In genomic region chr3:121221987-121222386, GRCm38 (mm10) we compare ENCODE assay signal across 24 mouse cellular contexts. TPM values are rescaled to one million over a fixed set of nuclear protein-coding genes. Genes with fewer than 3 reads are reported as not detected.
DNase-seq lines count a peak whose midpoint lies in the region; ATAC-seq and TF ChIP-seq lines count a peak whose summit lies in the region.
"Had no signal": no experiment of that assay in that cellular context is flagged by ENCODE, and none has a peak within 500 bp of the region (broad histone marks: within the 10 kb centered on the region; RNA-seq: fewer than 3 reads in every experiment).

No protein-coding gene starts in this region.

- ATAC-seq in heart, embryonic 11.5 days (replicated peaks; ENCODE audit: insufficient number of reproducible peaks, low FRiP score, low TSS enrichment), result 0 out of 2 replicates have a peak, but pooled peaks have one; percentile 18
- peak; percentile 65; the same call in 1 of the 2 replicates for ATAC-seq in liver, embryonic 14.5 days (ENCODE audit: insufficient read depth)
- ATAC-seq in intestine, embryonic 15.5 days, result no peak
- no peak for ATAC-seq in intestine, postnatal 0 days
- ATAC-seq: activated CD4-positive, CD25-positive, alpha-beta regulatory T cell, adult 4 months; forebrain, postnatal 0 days; lung, postnatal 0 days; Patski had no signal

- H3K27ac ChIP-seq in heart, embryonic 11.5 days (ENCODE audit: low read depth, low read length), result no peak overlapping the region
- H3K27ac ChIP-seq in embryonic fibroblast, embryonic 13.5 days (ENCODE audit: insufficient read depth, low read length), result peak overlapping the region; percentile 43; the same call in 1 of the 2 replicates
- H3K27ac ChIP-seq in liver, embryonic 14.5 days, result peak overlapping the region; percentile 20; the same call in 1 of the 2 replicates
- H3K27ac ChIP-seq in intestine, embryonic 15.5 days, result no peak overlapping the region
- no peak overlapping the region for H3K27ac ChIP-seq in intestine, postnatal 0 days (ENCODE audit: low read depth, low read length)
- H3K27ac ChIP-seq: hindbrain, embryonic 15.5 days; kidney, postnatal 0 days; neural tube, embryonic 13.5 days had no signal

- no peaks in the 10 kb centered on the region for H3K9me3 ChIP-seq in heart, embryonic 11.5 days (replicated peaks; ENCODE audit: control insufficient read depth, low read length)
- no peaks in the 10 kb centered on the region for H3K9me3 ChIP-seq in liver, embryonic 14.5 days (ENCODE audit: control insufficient read depth, low read length)
- H3K9me3 ChIP-seq in intestine, embryonic 15.5 days, result no peaks in the 10 kb centered on the region
- H3K9me3 ChIP-seq in intestine, postnatal 0 days (ENCODE audit: control insufficient read depth), result no peaks in the 10 kb centered on the region
- H3K9me3 ChIP-seq: hindbrain, embryonic 15.5 days; neural tube, embryonic 13.5 days had no signal

- no peak for TF ChIP-seq EP300 in liver, embryonic 14.5 days (IDR thresholded peaks at IDR 0.05; ENCODE audit: low read depth)

- H3K4me2 ChIP-seq in heart, embryonic 11.5 days, result peak overlapping the region; percentile 2; the same call in 1 of the 2 replicates
- H3K4me2 ChIP-seq in liver, embryonic 14.5 days (ENCODE audit: low read depth), result no peak overlapping the region
- no peak overlapping the region for H3K4me2 ChIP-seq in intestine, embryonic 15.5 days (replicated peaks)
- no peak overlapping the region for H3K4me2 ChIP-seq in intestine, postnatal 0 days (replicated peaks; ENCODE audit: low read depth)
- H3K4me2 ChIP-seq: hindbrain, embryonic 15.5 days; neural tube, embryonic 13.5 days had no signal

- intact Hi-C loops in heart, postnatal 36 days (cut with DNase I), result no loop called here

- WGBS in heart, embryonic 11.5 days (ENCODE audit: insufficient replicate concordance), result 46% methylated on average over 7 of the region's 7 CpGs
- 39% methylated on average over 7 of the region's 7 CpGs for WGBS in liver, embryonic 14.5 days (ENCODE audit: insufficient replicate concordance)
- 73% methylated on average over 7 of the region's 7 CpGs for WGBS in intestine, embryonic 15.5 days
- WGBS in intestine, postnatal 0 days, result 73% methylated on average over 7 of the region's 7 CpGs

- no peaks in the 10 kb centered on the region for H3K27me3 ChIP-seq in heart, embryonic 11.5 days (ENCODE audit: control insufficient read depth, insufficient read depth, low read length)
- no peaks in the 10 kb centered on the region for H3K27me3 ChIP-seq in liver, embryonic 14.5 days (ENCODE audit: control insufficient read depth, insufficient read depth, low read length)
- H3K27me3 ChIP-seq in intestine, embryonic 15.5 days (replicated peaks), result no peaks in the 10 kb centered on the region
- H3K27me3 ChIP-seq in intestine, postnatal 0 days (replicated peaks; ENCODE audit: control insufficient read depth, insufficient read depth, low read length), result no peaks in the 10 kb centered on the region
- H3K27me3 ChIP-seq: hindbrain, embryonic 15.5 days; neural tube, embryonic 13.5 days; Patski had no signal

- no peak for TF ChIP-seq POLR2A in embryonic fibroblast, embryonic 13.5 days (IDR thresholded peaks at IDR 0.05; ENCODE audit: low read depth, low read length)

- no peak for TF ChIP-seq CTCF in embryonic fibroblast, embryonic 13.5 days (IDR thresholded peaks at IDR 0.05; ENCODE audit: borderline replicate concordance, insufficient read depth, low read length)
- no peak for TF ChIP-seq CTCF in liver, embryonic 14.5 days (IDR thresholded peaks at IDR 0.05; ENCODE audit: low read depth)
- no peak for TF ChIP-seq CTCF in intestine, postnatal 0 days (IDR thresholded peaks at IDR 0.05; ENCODE audit: low read depth)

- H3K4me3 ChIP-seq in heart, embryonic 11.5 days (ENCODE audit: low read depth, low read length), result no peak overlapping the region
- H3K4me3 ChIP-seq in embryonic fibroblast, embryonic 13.5 days (ENCODE audit: insufficient read depth, low read length), result no peak overlapping the region
- H3K4me3 ChIP-seq in liver, embryonic 14.5 days (ENCODE audit: insufficient read depth in 1 of 2, low read depth in 2 of 2, low read length in 2 of 2), result no peak overlapping the region
- H3K4me3 ChIP-seq in intestine, embryonic 15.5 days (replicated peaks), result no peak overlapping the region
- H3K4me3 ChIP-seq in intestine, postnatal 0 days (ENCODE audit: low read depth, low read length), result no peak overlapping the region
- H3K4me3 ChIP-seq: hindbrain, embryonic 15.5 days; neural tube, embryonic 13.5 days had no signal

- peaks cover 9% of the 10 kb centered on the region for H3K4me1 ChIP-seq in heart, embryonic 11.5 days (ENCODE audit: control insufficient read depth, insufficient read depth, low read length)
- peaks cover 13% of the 10 kb centered on the region for H3K4me1 ChIP-seq in embryonic fibroblast, embryonic 13.5 days (ENCODE audit: control insufficient read depth, insufficient read depth, low read length)
- H3K4me1 ChIP-seq in liver, embryonic 14.5 days (replicated peaks; ENCODE audit: control insufficient read depth in 2 of 2, insufficient read depth in 2 of 2, low read length in 1 of 2), result peaks cover 9 to 22% of the 10 kb centered on the region in 2 experiments
- H3K4me1 ChIP-seq in intestine, embryonic 15.5 days (replicated peaks), result no peaks in the 10 kb centered on the region
- H3K4me1 ChIP-seq in intestine, postnatal 0 days (replicated peaks; ENCODE audit: control insufficient read depth, insufficient read depth, low read length), result no peaks in the 10 kb centered on the region
- H3K4me1 ChIP-seq: hindbrain, embryonic 15.5 days; neural tube, embryonic 13.5 days had no signal

- no peaks in the 10 kb centered on the region for H3K36me3 ChIP-seq in heart, embryonic 11.5 days (ENCODE audit: control insufficient read depth, insufficient read depth, low read length)
- peaks cover 53% of the 10 kb centered on the region for H3K36me3 ChIP-seq in liver, embryonic 14.5 days (replicated peaks; ENCODE audit: control insufficient read depth, insufficient read depth, low read depth)
- no peaks in the 10 kb centered on the region for H3K36me3 ChIP-seq in intestine, embryonic 15.5 days
- H3K36me3 ChIP-seq in intestine, postnatal 0 days (ENCODE audit: control insufficient read depth, insufficient read depth), result no peaks in the 10 kb centered on the region; the same call in 1 of the 2 replicates
- H3K36me3 ChIP-seq: hindbrain, embryonic 15.5 days; neural tube, embryonic 13.5 days had no signal

- no peak overlapping the region for H3K9ac ChIP-seq in heart, embryonic 11.5 days (ENCODE audit: low read depth, low read length)
- no peak overlapping the region for H3K9ac ChIP-seq in liver, embryonic 14.5 days (replicated peaks)
- H3K9ac ChIP-seq in intestine, embryonic 15.5 days, result no peak overlapping the region
- no peak overlapping the region for H3K9ac ChIP-seq in intestine, postnatal 0 days (ENCODE audit: low read depth, low read length)
- H3K9ac ChIP-seq: forebrain, postnatal 0 days; hindbrain, embryonic 15.5 days; neural tube, embryonic 13.5 days had no signal

- DNase-seq in heart, postnatal 36 days, result no peak
- DNase-seq in MEL-GATA-1-ER (ENCODE audit: extremely low read depth, low read depth), result peak; percentile 92
- peak in 2 of 3 experiments; percentile 34 to 37 for DNase-seq in liver, embryonic 14.5 days (ENCODE audit: low read depth in 3 of 3, low spot score in 3 of 3)
- DNase-seq in layer of hippocampus, adult 18-20 months (ENCODE audit: low spot score in 2 of 2), result no peak
- DNase-seq: adrenal gland, postnatal 25 days; cerebellum, adult 2 months; forebrain, postnatal 0 days; gastrocnemius, postnatal 10 days; heart, adult 18-20 months; heart, postnatal 4 days; kidney, adult 18-20 months; midbrain, embryonic 14.5 days; spleen, adult 18-20 months; thymus, postnatal 4 days had no signal

RNA-seq across cellular contexts. Expression of gene Rwdd3, which starts 50.5 kb away (rescaled TPM):
- 4.3 and 4.4 TPM in 2 replicates for polyA plus RNA-seq in heart, embryonic 11.5 days (2014; fragmentation: Nextera tagmentation; extraction: Ambion mirVana)
- total RNA-seq in heart, postnatal 36 days (2021), result 1 to 10 TPM; 2.0 to 2.7 TPM
- polyA plus RNA-seq in embryonic fibroblast, embryonic 13.5 days (2011; ENCODE audit: insufficient read length, low read depth, missing spikeins), result 3.6 and 5.9 TPM in 2 replicates
- polyA plus RNA-seq in liver, embryonic 14.5 days (2012; rRNA removed), result 0.79 and 1.1 TPM in 2 replicates
- polyA plus RNA-seq in liver, embryonic 14.5 days (2014; fragmentation: Nextera tagmentation; extraction: Ambion mirVana), result 1.3 and 1.7 TPM in 2 replicates
- polyA plus RNA-seq in intestine, embryonic 15.5 days (2015; fragmentation: Nextera tagmentation; extraction: Ambion mirVana), result 4.6 and 5.9 TPM in 2 replicates
- 4.7 and 5.9 TPM in 2 replicates for polyA plus RNA-seq in intestine, postnatal 0 days (2015; fragmentation: Nextera tagmentation; extraction: Ambion mirVana)
- 10 to 100 TPM; 23.7 to 25.4 TPM for total RNA-seq in layer of hippocampus, adult 18-20 months (2021)

Comparison
In these comparisons a context has a peak if more than half of its experiments do, and no peak if none do; other contexts are left out.
1. ATAC-seq: peak in heart, embryonic 11.5 days (single experiment) and liver, embryonic 14.5 days (single experiment); none in intestine, embryonic 15.5 days (single experiment) and intestine, postnatal 0 days (single experiment).
2. H3K27ac ChIP-seq: peak in embryonic fibroblast, embryonic 13.5 days (single experiment) and liver, embryonic 14.5 days (single experiment); none in heart, embryonic 11.5 days (single experiment), intestine, embryonic 15.5 days (single experiment) and intestine, postnatal 0 days (single experiment).
3. DNase-seq: peak in MEL-GATA-1-ER (single experiment) and liver, embryonic 14.5 days (2 of 3); none in heart, postnatal 36 days (0 of 2) and layer of hippocampus, adult 18-20 months (0 of 2).